Mouse (Mus musculus): ENCODE measurements around the gene Extl1. TPM values are rescaled to one million over a fixed set of nuclear protein-coding genes. Genes with fewer than 3 reads are reported as not detected.

Extl1 gene
- polyA plus RNA-seq, 1 experiment from 2014 or later: 2.8 TPM

DNA sequence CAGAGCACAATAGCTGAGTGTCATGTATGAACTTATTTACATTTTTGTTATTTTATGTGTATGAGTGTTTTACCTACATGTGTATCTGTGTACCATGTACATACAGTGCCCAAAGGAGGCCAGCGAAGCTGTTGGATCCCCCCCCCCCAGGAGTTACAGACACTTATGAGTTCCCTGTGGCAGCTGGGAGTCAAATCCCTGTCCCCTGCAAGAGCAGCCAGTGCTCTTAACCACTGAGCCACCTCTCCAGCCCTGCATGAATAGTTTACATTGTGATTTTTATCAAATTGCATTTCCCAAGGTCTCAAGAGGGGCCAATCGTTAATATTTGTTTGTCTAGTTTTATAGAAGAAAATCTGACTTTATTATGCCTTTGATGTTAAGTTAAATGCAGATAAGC lies 76.7 kb downstream of the Extl1 start:
- H3K4me2 ChIP-seq (ENCODE audit: low read depth, low read length): peak overlapping the region; percentile 49
- no peak overlapping the region for H3K4me3 ChIP-seq (ENCODE audit: low read length)
- no peaks in the 10 kb centered on the region for H3K36me3 ChIP-seq (ENCODE audit: control insufficient read depth, insufficient read depth)
- 61% methylated on average over 2 of the region's 2 CpGs for WGBS
- H3K27ac ChIP-seq (ENCODE audit: low read length): peak overlapping the region; percentile 54
- H3K4me1 ChIP-seq (ENCODE audit: control insufficient read depth, insufficient read depth, low read length): peaks cover 25% of the 10 kb centered on the region
- no peak for ATAC-seq (replicated peaks; ENCODE audit: extremely low read depth, insufficient read depth, low FRiP score)
- H3K27me3 ChIP-seq (ENCODE audit: control insufficient read depth, insufficient read depth, low read length): no peaks in the 10 kb centered on the region
- no peak overlapping the region; the same call in 1 of the 2 replicates for H3K9ac ChIP-seq (ENCODE audit: low read length)
- no peaks in the 10 kb centered on the region for H3K9me3 ChIP-seq (replicated peaks; ENCODE audit: control insufficient read depth, low read length)

Other genes starting within 250 kb of the Extl1 start
- 44.2 and 51.5 TPM in 2 replicates for gene Cep85, start 196.7 kb downstream of the Extl1 start, polyA plus RNA-seq (2015; fragmentation: Nextera tagmentation; extraction: Ambion mirVana)
- 0.05 TPM in 1 of 2 replicates, not detected in the other for gene Gm7534, start 180.8 kb downstream of the Extl1 start, polyA plus RNA-seq (2015; fragmentation: Nextera tagmentation; extraction: Ambion mirVana)
- gene Catsper4, start 156.5 kb downstream of the Extl1 start, polyA plus RNA-seq (2015; fragmentation: Nextera tagmentation; extraction: Ambion mirVana): not detected in 2 replicates
- 1.1 and 2.3 TPM in 2 replicates for gene Cnksr1, start 145.5 kb downstream of the Extl1 start, polyA plus RNA-seq (2015; fragmentation: Nextera tagmentation; extraction: Ambion mirVana)
- 0.22 TPM in 1 of 2 replicates, not detected in the other for gene E130218I03Rik, start 140.2 kb downstream of the Extl1 start, polyA plus RNA-seq (2015; fragmentation: Nextera tagmentation; extraction: Ambion mirVana)
- gene Zfp593, start 138.3 kb downstream of the Extl1 start, polyA plus RNA-seq (2015; fragmentation: Nextera tagmentation; extraction: Ambion mirVana): 8.7 and 9.5 TPM in 2 replicates
- gene Gm30191, start 136.9 kb downstream of the Extl1 start, polyA plus RNA-seq (2015; fragmentation: Nextera tagmentation; extraction: Ambion mirVana): not detected in 2 replicates
- gene Grrp1, start 129.7 kb downstream of the Extl1 start, polyA plus RNA-seq (2015; fragmentation: Nextera tagmentation; extraction: Ambion mirVana): 5.8 and 6.3 TPM in 2 replicates
- gene Pdik1l, start 96.0 kb downstream of the Extl1 start, polyA plus RNA-seq (2015; fragmentation: Nextera tagmentation; extraction: Ambion mirVana): 13.0 and 13.9 TPM in 2 replicates
- gene Trim63, start 68.7 kb downstream of the Extl1 start, polyA plus RNA-seq (2015; fragmentation: Nextera tagmentation; extraction: Ambion mirVana): 175 and 177 TPM in 2 replicates
- gene Slc30a2, start 40.7 kb downstream of the Extl1 start, polyA plus RNA-seq (2015; fragmentation: Nextera tagmentation; extraction: Ambion mirVana): 0.21 and 0.42 TPM in 2 replicates
- gene Pafah2, start 12.5 kb upstream of the Extl1 start, polyA plus RNA-seq (2015; fragmentation: Nextera tagmentation; extraction: Ambion mirVana): 9.6 and 10.5 TPM in 2 replicates
- 936 and 979 TPM in 2 replicates for gene Stmn1, start 84.5 kb upstream of the Extl1 start, polyA plus RNA-seq (2015; fragmentation: Nextera tagmentation; extraction: Ambion mirVana)
- gene Paqr7, start 112.8 kb upstream of the Extl1 start, polyA plus RNA-seq (2015; fragmentation: Nextera tagmentation; extraction: Ambion mirVana): 12.4 and 13.2 TPM in 2 replicates
- 8.1 and 10.0 TPM in 2 replicates for gene Aunip, start 127.1 kb upstream of the Extl1 start, polyA plus RNA-seq (2015; fragmentation: Nextera tagmentation; extraction: Ambion mirVana)
- gene Mtfr1l, start 151.5 kb upstream of the Extl1 start, polyA plus RNA-seq (2015; fragmentation: Nextera tagmentation; extraction: Ambion mirVana): 165 and 167 TPM in 2 replicates
- 5.4 and 7.9 TPM in 2 replicates for gene Selenon, start 168.3 kb upstream of the Extl1 start, polyA plus RNA-seq (2015; fragmentation: Nextera tagmentation; extraction: Ambion mirVana)